Comparison of ENCODE assay signal across 11 mouse cellular contexts in the genomic region with DNA sequence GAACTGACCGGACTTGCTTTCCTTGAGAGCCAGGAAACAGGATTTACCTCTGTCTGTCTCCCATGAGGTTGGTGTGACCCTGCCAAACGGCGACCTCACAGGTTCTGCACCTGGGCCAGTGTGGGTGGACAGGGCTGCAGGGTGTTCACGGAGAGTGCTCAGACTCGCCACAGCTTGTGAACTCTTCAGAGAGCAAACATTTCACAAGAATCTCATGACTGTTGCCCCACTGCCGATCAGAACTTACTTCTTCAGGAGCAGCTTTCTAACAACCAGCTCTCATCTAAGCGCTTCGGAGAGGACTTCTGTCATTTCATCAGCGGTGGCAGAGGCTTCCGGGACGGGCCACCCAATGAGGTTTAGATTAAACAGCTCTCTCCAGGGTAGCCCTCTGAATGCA.
DNase-seq lines count a peak whose midpoint lies in the region; ATAC-seq lines count a peak whose summit lies in the region.
"Had no signal": no experiment of that assay in that cellular context is flagged by ENCODE, and none has a peak within 500 bp of the region (broad histone marks: within the 10 kb centered on the region; RNA-seq: fewer than 3 reads in every experiment).

No protein-coding gene starts in this region.

- peak; percentile 30; the same call in 1 of the 2 replicates for ATAC-seq in lung, embryonic 16.5 days (ENCODE audit: low read depth)
- ATAC-seq: forebrain, postnatal 0 days; midbrain, embryonic 13.5 days had no signal

- H3K27me3 ChIP-seq in limb, embryonic 10.5 days (ENCODE audit: low read depth, poor library complexity, severe bottlenecking) = no peaks in the 10 kb centered on the region
- H3K27me3 ChIP-seq in lung, embryonic 16.5 days (ENCODE audit: control insufficient read depth, insufficient read depth, low read depth, low read length) = no peaks in the 10 kb centered on the region
- H3K27me3 ChIP-seq: midbrain, embryonic 13.5 days had no signal

- no peaks in the 10 kb centered on the region for H3K9me3 ChIP-seq in limb, embryonic 10.5 days (replicated peaks)
- no peaks in the 10 kb centered on the region for H3K9me3 ChIP-seq in lung, embryonic 16.5 days (ENCODE audit: control insufficient read depth, low read length)
- H3K9me3 ChIP-seq: midbrain, embryonic 13.5 days had no signal

- peaks cover 60% of the 10 kb centered on the region for H3K4me1 ChIP-seq in limb, embryonic 10.5 days
- H3K4me1 ChIP-seq in lung, embryonic 16.5 days (replicated peaks; ENCODE audit: control insufficient read depth, insufficient read depth, low read length) = peaks cover 36% of the 10 kb centered on the region

- DNase-seq in thymus, postnatal 14 days = peak; percentile 3
- no peak for DNase-seq in thymus, postnatal 25 days
- DNase-seq in limb, embryonic 10.5 days (ENCODE audit: low spot score) = no peak
- DNase-seq in yolk sac, embryonic 10.5 days (ENCODE audit: low spot score) = peak; percentile 73
- DNase-seq in cerebellum, postnatal 10 days = no peak
- DNase-seq in frontal cortex, postnatal 25 days (ENCODE audit: low spot score in 2 of 2) = no peak
- DNase-seq: forebrain, postnatal 0 days; heart, postnatal 14 days; kidney, adult 8-10 months had no signal

- 55% methylated on average over 11 of the region's 11 CpGs for WGBS in limb, embryonic 10.5 days
- WGBS in lung, embryonic 16.5 days = 18% methylated on average over 11 of the region's 11 CpGs

- H3K9ac ChIP-seq in lung, embryonic 16.5 days (ENCODE audit: low read length) = peak overlapping the region; percentile 46; the same call in 1 of the 2 replicates
- H3K9ac ChIP-seq: forebrain, postnatal 0 days; midbrain, embryonic 13.5 days had no signal

- peak overlapping the region; percentile 31 for H3K4me2 ChIP-seq in lung, embryonic 16.5 days (ENCODE audit: low read depth, low read length)
- H3K4me2 ChIP-seq: midbrain, embryonic 13.5 days had no signal

- H3K27ac ChIP-seq in limb, embryonic 10.5 days = peak overlapping the region; percentile 67
- peak overlapping the region; percentile 70 for H3K27ac ChIP-seq in lung, embryonic 16.5 days (ENCODE audit: low read length)
- H3K27ac ChIP-seq: midbrain, embryonic 13.5 days had no signal

- H3K36me3 ChIP-seq in limb, embryonic 10.5 days = no peaks in the 10 kb centered on the region
- H3K36me3 ChIP-seq in lung, embryonic 16.5 days (ENCODE audit: control insufficient read depth, insufficient read depth, low read length) = no peaks in the 10 kb centered on the region
- H3K36me3 ChIP-seq: midbrain, embryonic 13.5 days had no signal

- no peak overlapping the region for H3K4me3 ChIP-seq in limb, embryonic 10.5 days
- H3K4me3 ChIP-seq in lung, embryonic 16.5 days (ENCODE audit: low read length) = peak overlapping the region; percentile 24
- H3K4me3 ChIP-seq: midbrain, embryonic 13.5 days had no signal

Comparison
In these comparisons a context has a peak if more than half of its experiments do, and no peak if none do; other contexts are left out.
1. DNase-seq: peak in thymus, postnatal 14 days (single experiment) and yolk sac, embryonic 10.5 days (single experiment); none in thymus, postnatal 25 days (single experiment), limb, embryonic 10.5 days (single experiment), cerebellum, postnatal 10 days (0 of 2) and frontal cortex, postnatal 25 days (0 of 2).